Mouse (Mus musculus) forebrain, embryonic 14.5 days (tissue): ENCODE data around the gene Gm10447. TPM values are rescaled to one million over a fixed set of nuclear protein-coding genes. Genes with fewer than 3 reads are reported as not detected.

Source experiments
- ATAC-seq: fragments of 200-750 bp; cut with Nextera tagmentation; 2 replicates; pipeline ENCODE4 v1.8.0; 2017; ENCODE audit warnings: mild to moderate bottlenecking, moderate library complexity
- DNase-seq: peaks from one replicate; pipeline ENCODE4 v3.0.0-alpha.2; 2015; ENCODE audit warnings: low spot score
- H3K27ac ChIP-seq: fragments of 300-500 bp; sonication (generic); 2 replicates; pipeline ENCODE4 v1.5.1; 2014; ENCODE audit warnings: low read depth, mild to moderate bottlenecking, control low read depth, low read length, moderate library complexity
- H3K27me3 ChIP-seq: fragments of 300-500 bp; sonication (generic); replicated peaks from 2 replicates; pipeline ENCODE4 v1.6.1; 2014; ENCODE audit warnings: low read length, control low read depth, mixed read lengths; ENCODE audit not compliant: control insufficient read depth, insufficient read depth
- H3K36me3 ChIP-seq: fragments of 300-500 bp; sonication (generic); 2 replicates; pipeline ENCODE4 v1.6.1; 2014; ENCODE audit warnings: low read length, control low read depth; ENCODE audit not compliant: control insufficient read depth, insufficient read depth
- H3K4me1 ChIP-seq: fragments of 300-500 bp; sonication (generic); 2 replicates; pipeline ENCODE4 v1.6.1; 2014; ENCODE audit warnings: antibody characterized with exemption, low read length, control low read depth; ENCODE audit not compliant: control insufficient read depth, insufficient read depth
- H3K4me2 ChIP-seq: fragments of 300-500 bp; sonication (generic); 2 replicates; pipeline ENCODE4 v1.6.1; 2014; ENCODE audit warnings: mild to moderate bottlenecking, control low read depth, low read length
- H3K4me3 ChIP-seq: fragments of 300-500 bp; sonication (generic); 2 replicates; pipeline ENCODE4 v1.5.1; 2014; ENCODE audit warnings: low read depth, low read length, control low read depth
- H3K9ac ChIP-seq: fragments of 300-500 bp; sonication (generic); 2 replicates; pipeline ENCODE4 v1.6.1; 2014; ENCODE audit warnings: mild to moderate bottlenecking, low read length, control low read depth, moderate library complexity
- H3K9me3 ChIP-seq: fragments of 300-500 bp; sonication (generic); replicated peaks from 2 replicates; pipeline ENCODE4 v1.6.1; 2016; ENCODE audit warnings: low read length, control low read depth, mixed read lengths; ENCODE audit not compliant: control insufficient read depth
- WGBS: fragments of 180-500 bp; shearing (Covaris S2); extraction: QIAGEN DNeasy Blood & Tissue Kit; methylation state at CpG from one replicate; pipeline ENCODE4 v1.1.7; 2014; 5-methylcytosine and 5-hydroxymethylcytosine counted together
- polyA plus RNA-seq: library from polyadenylated mRNA; unstranded; fragments of >200 nt; fragmentation: Nextera tagmentation; extraction: Ambion mirVana; gene quantifications from 2 replicates; pipeline ENCODE4 v1.2.1, GENCODE M21; 2014

Gm10447 gene
- polyA plus RNA-seq, 1 experiment from 2014 or later = not detected

- H3K27ac ChIP-seq = peak within 1 kb of the TSS; percentile 2; the same call in 1 of the 2 replicates
- H3K9ac ChIP-seq = peak within 1 kb of the TSS; percentile 44; the same call in 1 of the 2 replicates
- H3K9me3 ChIP-seq = no peaks in the 10 kb centered on the region
- peaks cover 16% of the 10 kb centered on the region for H3K27me3 ChIP-seq
- ATAC-seq = peak; percentile 89
- peak within 1 kb of the TSS; percentile 10 for H3K4me3 ChIP-seq
- 1% methylated on average over 29 of the region's 29 CpGs for WGBS
- peaks cover 17% of the 10 kb centered on the region for H3K4me1 ChIP-seq
- H3K4me2 ChIP-seq = peak within 1 kb of the TSS; percentile 48
- H3K36me3 ChIP-seq = no peaks in the 10 kb centered on the region
- DNase-seq = peak; percentile 96
Measured at GRCm38 (mm10) chr11:53469968-53470695, 13.2 kb upstream of the Gm10447 start, which contains the start of gene Gm9837. Gene Gm9837, minus strand, starts transcription at chr11:53470479.

- H3K27ac ChIP-seq = no peak overlapping the region
- DNase-seq = no peak
- no peaks in the 10 kb centered on the region for H3K9me3 ChIP-seq
- no peak overlapping the region for H3K9ac ChIP-seq
- peaks cover 10% of the 10 kb centered on the region for H3K4me1 ChIP-seq
- H3K4me3 ChIP-seq = 0 out of 2 replicates have a peak overlapping the region, but pooled peaks have one; percentile 10
- H3K36me3 ChIP-seq = no peaks in the 10 kb centered on the region
- 23% methylated on average over 16 of the region's 16 CpGs for WGBS
- H3K4me2 ChIP-seq = peak overlapping the region; percentile 48
- peaks cover 23% of the 10 kb centered on the region for H3K27me3 ChIP-seq
- peak; percentile 18; the same call in 1 of the 2 replicates for ATAC-seq
Measured at GRCm38 (mm10) chr11:53469294-53469967, 12.5 kb upstream of the Gm10447 start.

DNA sequence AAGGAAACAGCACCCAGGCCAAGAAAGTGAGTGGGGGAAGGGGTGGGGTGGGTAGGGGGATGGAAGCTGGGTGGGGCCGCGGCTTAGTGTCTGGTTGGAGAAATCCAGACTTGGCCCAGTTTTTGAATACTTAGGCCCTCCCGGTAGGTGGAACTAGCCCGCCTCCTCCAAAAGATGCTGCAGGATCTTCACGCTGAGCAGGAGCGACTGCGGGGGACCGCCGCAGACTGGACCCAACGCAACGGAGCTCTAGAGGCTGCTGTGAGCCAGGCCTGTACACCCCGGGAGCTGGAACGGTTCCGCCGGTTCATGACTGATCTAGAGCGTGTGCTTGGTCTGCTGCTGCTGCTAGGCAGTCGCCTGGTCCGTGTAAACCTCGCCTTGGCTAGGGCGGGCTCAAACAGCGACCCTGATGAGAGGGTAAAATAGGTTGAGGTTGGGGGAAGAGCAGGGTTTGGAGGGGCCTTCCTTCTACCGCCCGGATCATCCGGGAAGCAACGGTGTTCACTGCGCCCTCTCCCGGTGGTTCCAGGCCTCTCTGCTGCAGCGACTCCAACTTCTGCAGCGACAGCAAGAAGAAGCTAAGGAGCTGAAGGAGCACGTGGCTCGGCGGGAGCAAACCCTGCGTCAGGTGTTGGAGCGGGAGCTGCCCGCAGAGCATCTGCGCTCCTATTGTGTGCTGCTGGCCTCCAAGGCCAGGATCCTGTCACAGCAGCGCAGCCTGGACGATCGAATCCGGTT is 9.5 kb upstream of the Gm10447 start:
- DNase-seq (peak; percentile 82), ATAC-seq (peak; percentile 54; the same call in 1 of the 2 replicates)
- Histone ChIP-seq H3K9ac (peak overlapping the region; percentile 48), H3K27ac (no peak overlapping the region), H3K27me3 (peaks cover 51% of the 10 kb centered on the region), H3K4me2 (peak overlapping the region; percentile 51), H3K9me3 (no peaks in the 10 kb centered on the region), H3K36me3 (no peaks in the 10 kb centered on the region), H3K4me1 (peaks cover 18% of the 10 kb centered on the region), H3K4me3 (peak overlapping the region; percentile 28)
- 8% methylated on average over 40 of the region's 40 CpGs for WGBS

DNA sequence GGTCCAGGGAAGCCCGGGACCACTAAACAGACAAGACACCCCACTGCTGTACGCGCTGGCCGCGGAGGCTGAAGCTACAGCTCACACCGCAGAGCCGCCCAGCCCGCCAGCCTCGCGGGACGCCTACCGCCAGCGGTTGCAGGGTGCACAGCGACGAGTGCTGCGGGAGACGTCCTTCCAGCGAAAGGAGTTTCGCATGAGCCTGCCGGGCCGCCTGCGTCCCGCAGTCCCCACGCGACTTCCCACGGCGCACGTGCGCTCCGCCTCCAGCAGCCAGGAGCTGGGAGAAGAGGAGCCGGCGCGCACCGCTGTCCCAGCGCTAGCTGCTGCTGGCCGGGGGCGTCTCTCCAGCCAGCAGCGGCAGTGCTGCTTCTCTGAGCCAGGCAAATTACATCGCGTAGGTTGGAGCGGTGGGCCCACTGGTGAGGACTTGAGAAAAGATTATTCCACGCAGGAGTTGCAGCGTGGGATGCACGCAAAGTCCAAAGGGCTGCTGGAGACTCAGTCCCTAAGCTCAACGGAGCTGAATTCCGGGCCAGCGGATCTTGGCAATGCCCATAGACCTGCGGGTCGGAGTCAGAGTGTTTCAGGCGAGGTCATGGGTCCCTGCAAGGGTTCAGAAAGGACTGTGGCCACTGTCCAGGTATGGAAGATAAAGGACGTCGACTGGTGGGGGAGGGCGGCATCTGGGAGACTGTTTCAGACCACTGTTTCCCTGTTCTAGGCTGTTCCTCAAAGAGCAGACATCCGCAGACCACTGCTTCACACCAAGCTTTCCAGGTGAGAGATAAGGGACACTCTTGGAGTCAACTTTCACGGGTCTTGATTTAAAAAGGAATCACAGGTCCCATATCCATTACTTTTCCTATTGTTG is 6.9 kb upstream of the Gm10447 start:
- H3K9me3 ChIP-seq = no peaks in the 10 kb centered on the region
- ATAC-seq (no peak), DNase-seq (peak; percentile 51)
- H3K9ac ChIP-seq = peak overlapping the region; percentile 46
- peaks cover 14% of the 10 kb centered on the region for H3K4me1 ChIP-seq
- H3K27me3 ChIP-seq = peaks cover 54% of the 10 kb centered on the region
- H3K4me2 ChIP-seq = peak overlapping the region; percentile 74
- no peaks in the 10 kb centered on the region for H3K36me3 ChIP-seq
- 6% methylated on average over 54 of the region's 55 CpGs for WGBS
- peak overlapping the region; percentile 35 for H3K4me3 ChIP-seq
- H3K27ac ChIP-seq = no peak overlapping the region

DNA sequence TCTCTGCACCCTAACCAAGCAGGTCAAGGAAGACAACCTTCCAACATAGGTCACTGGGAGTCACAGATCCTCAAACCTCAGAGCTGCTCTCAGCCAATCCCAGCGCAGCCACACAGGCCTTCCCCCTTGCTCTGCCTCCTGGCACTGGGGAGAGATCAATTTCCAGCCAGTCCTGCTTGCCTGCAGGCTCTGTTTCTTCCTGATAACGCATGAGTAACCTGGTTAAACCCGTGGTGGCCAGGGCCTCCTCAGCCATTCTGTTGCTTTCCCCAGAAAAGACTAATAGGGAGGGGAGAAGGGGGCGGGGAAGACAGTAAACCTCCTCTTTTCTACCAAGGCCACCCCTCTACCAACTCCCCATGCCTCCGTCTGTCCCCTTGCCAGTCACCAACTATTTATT is 4.8 kb upstream of the Gm10447 start:
- no peak overlapping the region for H3K27ac ChIP-seq
- ATAC-seq (no peak), DNase-seq (no peak)
- no peaks in the 10 kb centered on the region for H3K9me3 ChIP-seq
- 18% methylated on average over 5 of the region's 5 CpGs for WGBS
- H3K9ac ChIP-seq = no peak overlapping the region
- no peak overlapping the region for H3K4me2 ChIP-seq
- H3K36me3 ChIP-seq = no peaks in the 10 kb centered on the region
- peaks cover 67% of the 10 kb centered on the region for H3K27me3 ChIP-seq
- H3K4me3 ChIP-seq = no peak overlapping the region
- peaks cover 12% of the 10 kb centered on the region for H3K4me1 ChIP-seq

DNA sequence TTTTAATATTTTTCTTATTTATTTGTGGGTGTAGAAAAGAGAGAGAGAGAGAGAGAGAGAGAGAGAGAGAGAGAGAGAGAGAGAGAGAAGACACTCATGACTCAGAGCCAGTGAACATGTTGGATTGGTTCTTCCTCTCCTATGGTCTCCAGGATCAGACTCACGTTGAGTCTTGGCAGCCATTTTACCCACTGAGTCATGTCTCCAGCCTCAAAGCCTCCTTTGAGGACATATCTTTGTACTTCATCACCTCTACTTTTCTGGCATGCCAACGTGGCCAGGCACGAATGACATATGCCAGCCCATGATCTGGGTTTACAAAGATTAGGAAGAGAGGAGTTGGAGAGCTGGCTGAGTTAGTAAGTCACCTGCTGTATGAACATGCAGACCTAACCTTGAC is 3.3 kb upstream of the Gm10447 start:
- Histone ChIP-seq H3K27me3 (peaks cover 60% of the 10 kb centered on the region), H3K4me3 (no peak overlapping the region), H3K9ac (no peak overlapping the region), H3K27ac (no peak overlapping the region), H3K9me3 (no peaks in the 10 kb centered on the region), H3K4me1 (peaks cover 8% of the 10 kb centered on the region), H3K36me3 (no peaks in the 10 kb centered on the region), H3K4me2 (no peak overlapping the region)
- WGBS = 84% methylated on average over 3 of the region's 3 CpGs
- ATAC-seq = no peak
- DNase-seq = no peak

- H3K9me3 ChIP-seq = no peaks in the 10 kb centered on the region
- no peak overlapping the region for H3K4me3 ChIP-seq
- H3K4me1 ChIP-seq = peaks cover 8% of the 10 kb centered on the region
- DNase-seq (no peak), ATAC-seq (no peak)
- H3K27me3 ChIP-seq = peaks cover 48% of the 10 kb centered on the region
- no peak overlapping the region for H3K4me2 ChIP-seq
- no peak overlapping the region for H3K9ac ChIP-seq
- H3K36me3 ChIP-seq = no peaks in the 10 kb centered on the region
- WGBS = 67% methylated on average over 3 of the region's 3 CpGs
- no peak overlapping the region for H3K27ac ChIP-seq
Measured at GRCm38 (mm10) chr11:53458996-53459395, 2.1 kb upstream of the Gm10447 start.

DNA sequence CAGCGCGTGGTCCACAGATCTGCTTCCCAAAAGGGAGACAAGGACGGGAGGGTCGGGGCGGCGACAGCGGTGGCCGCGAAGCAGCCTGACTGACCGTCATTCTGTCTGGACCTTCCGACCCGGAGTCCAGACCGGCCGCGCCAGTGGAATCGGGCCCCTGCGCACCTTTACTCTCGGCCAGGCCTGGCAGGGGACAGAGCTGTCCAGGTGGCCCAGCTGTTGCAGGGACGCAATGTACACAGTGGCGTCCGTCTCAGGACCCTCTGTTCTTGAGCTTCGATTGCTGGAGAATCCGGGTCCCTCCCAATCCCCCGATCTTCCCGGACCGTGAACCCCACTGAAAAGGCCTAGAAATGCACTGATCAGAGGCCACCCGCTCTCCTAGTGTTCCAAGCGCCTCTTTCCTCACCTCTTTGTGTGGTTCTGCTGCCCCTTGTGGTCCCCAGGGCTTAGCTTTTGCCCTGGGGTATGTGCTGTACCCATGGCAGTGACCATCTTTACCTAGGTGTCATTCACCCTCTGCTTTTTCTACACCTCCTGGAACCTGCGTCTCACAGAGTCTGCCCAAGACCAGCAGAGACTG is 553 bp upstream of the Gm10447 start:
- peak overlapping the region; percentile 78 for H3K4me2 ChIP-seq
- WGBS = 5% methylated on average over 29 of the region's 29 CpGs
- H3K9me3 ChIP-seq = no peaks in the 10 kb centered on the region
- H3K27me3 ChIP-seq = peaks cover 33% of the 10 kb centered on the region
- no peaks in the 10 kb centered on the region for H3K4me1 ChIP-seq
- H3K9ac ChIP-seq = peak overlapping the region; percentile 58
- ATAC-seq = no peak
- H3K4me3 ChIP-seq = peak overlapping the region; percentile 39
- H3K27ac ChIP-seq = no peak overlapping the region
- no peaks in the 10 kb centered on the region for H3K36me3 ChIP-seq
- DNase-seq = no peak
